ENCODE assay signal across 25 mouse cellular contexts in the genomic region with DNA sequence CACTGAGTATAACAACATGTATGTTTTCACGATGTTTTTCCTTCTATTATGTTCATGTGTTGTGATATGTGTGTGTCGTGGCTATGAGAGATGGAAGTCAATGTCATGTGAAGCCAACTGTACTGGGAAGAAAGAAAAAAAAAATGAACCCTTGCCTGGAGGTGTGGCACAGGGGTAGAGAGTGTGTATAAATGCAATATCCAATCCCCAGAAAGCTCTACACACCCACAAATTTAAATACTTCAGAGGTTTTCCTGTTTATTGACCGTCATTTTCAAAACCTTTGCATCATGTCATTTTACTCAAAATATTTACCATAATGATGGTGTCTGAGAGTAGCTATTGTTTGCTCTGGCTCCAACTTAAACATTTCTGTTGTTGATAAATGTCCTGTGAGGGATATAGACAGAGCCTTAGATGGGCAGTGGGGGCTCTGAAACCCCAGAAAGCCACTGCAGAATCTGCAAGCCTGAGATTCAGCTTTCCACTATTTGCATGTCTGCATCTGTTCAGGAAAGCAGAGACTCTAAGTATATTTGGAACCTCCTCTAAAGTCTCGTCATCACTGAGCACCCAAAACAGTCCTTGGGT. TPM values are rescaled to one million over a fixed set of nuclear protein-coding genes. Genes with fewer than 3 reads are reported as not detected.
"Had no signal": no experiment of that assay in that cellular context is flagged by ENCODE, and none has a peak within 500 bp of the region (broad histone marks: within the 10 kb centered on the region; RNA-seq: fewer than 3 reads in every experiment).

No protein-coding gene starts in this region.

RNA-seq across cellular contexts. Expression of gene Clec2g, which starts 47.9 kb away (rescaled TPM):
- polyA plus RNA-seq: limb, embryonic 10.5 days; limb, embryonic 11.5 days; limb, embryonic 12.5 days; limb, embryonic 13.5 days; liver, adult 2 months; liver, embryonic 11.5 days; liver, embryonic 12.5 days; liver, embryonic 13.5 days; liver, embryonic 14.5 days; liver, embryonic 15.5 days; liver, embryonic 16.5 days; liver, postnatal 0 days; lung, postnatal 0 days; macrophage; midbrain, embryonic 10.5 days; midbrain, embryonic 11.5 days; midbrain, embryonic 12.5 days; midbrain, embryonic 13.5 days; midbrain, embryonic 14.5 days; midbrain, embryonic 15.5 days; midbrain, embryonic 16.5 days; midbrain, postnatal 0 days; myocyte; neural tube, embryonic 11.5 days; neural tube, embryonic 12.5 days had no signal
